Mouse (Mus musculus): ENCODE results near the gene Tas1r1.

The Tas1r1 gene

DNA sequence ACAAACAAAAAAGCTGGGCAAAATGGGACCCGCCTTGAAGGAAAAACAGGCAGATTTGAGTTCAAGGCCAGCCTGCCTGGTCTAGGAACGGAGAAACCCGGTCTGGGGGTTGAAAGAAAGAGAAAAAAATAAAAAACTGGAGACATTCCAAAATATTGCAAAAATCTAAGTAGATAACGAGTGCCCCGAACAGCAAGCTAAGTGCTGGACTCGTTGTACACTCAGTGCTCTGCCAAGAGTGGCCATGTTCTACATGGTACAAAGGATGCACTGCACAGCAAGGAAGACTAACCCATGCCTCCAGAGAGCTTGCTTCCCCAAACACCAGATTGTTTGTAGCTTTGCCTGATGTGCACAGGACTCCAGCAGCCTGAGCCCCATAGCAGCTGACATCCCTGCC is 45.3 kb downstream of the Tas1r1 start:
- CTCF ChIA-PET = interaction anchor here (0.9 kb wide), 1 partner anchor 105 kb away, joined by 3 read pairs; no protein-coding TSS in a partner anchor

DNA sequence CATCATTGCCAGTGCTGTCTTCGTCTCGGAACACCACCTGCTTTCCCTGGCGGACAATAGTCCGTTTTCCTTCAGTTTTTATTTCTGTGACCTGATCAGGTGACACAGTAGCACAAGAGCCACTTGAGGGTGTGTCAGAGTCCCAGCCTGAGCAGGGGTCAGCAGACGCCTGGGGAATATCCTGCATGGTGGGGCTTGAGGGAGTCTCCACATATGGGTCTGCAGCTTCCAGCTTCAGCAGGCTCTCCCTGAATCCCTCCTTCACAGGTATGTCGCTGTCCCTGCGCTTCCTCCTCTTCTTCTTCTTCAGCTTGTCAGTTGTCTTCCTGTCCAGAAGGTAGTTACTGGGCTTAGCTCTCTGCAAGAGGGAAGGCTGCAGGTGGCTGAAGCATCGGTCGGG is 46.3 kb downstream of the Tas1r1 start:
- CTCF ChIA-PET = interaction anchor here (0.5 kb wide), 1 partner anchor 8 kb away, joined by 3 read pairs; no protein-coding TSS in a partner anchor

DNA sequence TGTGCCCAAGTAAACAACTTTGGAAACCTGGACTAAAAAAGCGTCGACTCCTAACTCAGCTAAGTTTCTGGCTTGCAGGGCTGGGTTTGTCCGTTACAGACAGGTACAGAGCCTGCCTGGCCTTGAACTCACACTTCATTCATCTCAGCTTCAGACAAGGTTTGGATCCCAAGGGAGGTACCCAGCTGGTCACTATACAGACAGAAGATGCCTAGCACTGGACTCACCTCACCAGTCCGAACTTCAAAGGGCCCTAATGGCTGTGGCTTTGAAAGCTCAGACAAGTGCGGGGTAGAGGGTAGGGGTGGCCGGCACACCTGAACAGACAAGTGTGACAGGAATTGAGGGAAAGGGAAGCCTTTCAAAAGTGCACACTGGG is 49.3 kb downstream of the Tas1r1 start:
- CTCF ChIA-PET = interaction anchor here (0.8 to 1.8 kb wide), 2 partner anchors 9 to 40 kb away, joined by 3 to 5 read pairs; no protein-coding TSS in a partner anchor

DNA sequence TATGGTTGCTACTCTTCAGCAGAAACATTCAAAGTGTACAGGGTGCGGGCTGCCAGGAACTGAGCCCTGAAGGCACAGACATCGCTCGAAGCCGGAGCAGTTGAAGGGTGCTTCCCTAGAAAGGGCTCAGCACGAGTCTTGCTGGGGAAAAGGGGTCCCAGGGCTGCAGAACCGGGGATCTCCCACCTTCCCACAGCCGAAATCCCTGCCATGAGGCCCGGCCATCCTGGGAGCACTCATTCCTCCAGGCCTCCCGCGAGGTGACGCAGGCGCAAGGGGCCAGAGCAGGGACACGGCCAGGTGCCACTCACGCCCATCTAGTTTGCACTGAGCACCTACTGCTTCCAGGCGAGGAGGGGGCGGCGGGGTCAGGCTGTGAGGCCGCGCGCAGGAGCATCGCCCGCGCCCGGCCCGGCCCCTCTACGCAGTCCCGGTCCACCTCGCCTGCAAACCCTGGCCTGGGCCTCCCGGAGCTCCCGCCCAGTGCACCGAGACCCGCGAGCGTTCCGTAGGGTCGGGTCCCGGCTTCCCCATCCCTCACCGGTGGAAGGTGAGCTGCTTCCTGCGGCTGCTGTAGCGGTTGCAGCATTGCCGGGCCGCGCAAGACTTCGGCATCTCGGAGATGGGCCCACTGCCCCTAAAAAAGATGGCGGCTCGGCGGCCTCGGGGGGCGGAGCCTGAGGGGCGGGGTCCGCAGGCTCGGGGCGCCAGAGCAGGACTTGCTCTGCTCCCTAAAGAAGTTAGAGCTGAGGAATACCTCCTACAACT is 49.8 kb downstream of the Tas1r1 start, which contains the start of gene Thap3:
Thap3 (minus strand) TSS at position 656 of the 768 bp plus-strand sequence.
- CTCF ChIA-PET = interaction anchor here (0.8 to 1.8 kb wide), 2 partner anchors 8 to 41 kb away, joined by 3 to 5 read pairs; no protein-coding TSS in a partner anchor

DNA sequence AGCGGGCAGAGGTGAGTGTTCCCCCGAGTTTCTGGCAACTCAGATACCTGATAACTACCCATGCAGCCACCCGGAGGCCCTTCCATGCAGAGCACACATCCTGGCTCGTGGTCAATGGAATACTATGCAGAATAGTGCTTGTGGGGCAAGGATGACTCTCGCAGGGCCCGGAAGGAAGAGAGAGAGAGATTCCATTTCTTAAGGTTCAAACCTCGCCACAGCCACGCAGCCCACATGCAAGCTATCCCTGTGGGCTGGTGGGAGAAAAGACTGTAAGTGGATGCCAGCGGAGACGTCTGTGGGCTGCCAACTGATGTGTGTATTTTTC is 50.4 kb downstream of the Tas1r1 start:
- CTCF ChIA-PET = no interaction called here

DNA sequence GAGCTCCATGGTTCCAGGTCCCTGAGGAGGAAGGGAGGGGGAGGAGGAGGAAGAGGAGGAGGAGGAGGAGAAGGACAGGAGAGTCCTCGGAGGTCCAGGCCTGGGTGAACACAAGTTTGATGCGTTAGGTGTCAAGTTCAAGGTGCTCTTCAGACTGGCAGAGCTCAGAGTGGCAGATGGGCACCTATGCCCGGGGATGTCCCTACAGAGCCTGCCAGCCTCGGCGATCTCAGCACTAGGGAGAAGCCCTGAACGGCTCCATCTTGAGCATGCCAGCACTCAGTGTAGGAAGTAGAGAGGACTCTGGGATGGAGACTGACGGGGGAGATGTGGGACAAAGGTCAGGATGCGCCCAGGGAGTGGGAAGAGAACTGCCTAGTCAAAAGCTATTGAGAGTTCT is 51.7 kb downstream of the Tas1r1 start:
- CTCF ChIA-PET = no interaction called here

DNA sequence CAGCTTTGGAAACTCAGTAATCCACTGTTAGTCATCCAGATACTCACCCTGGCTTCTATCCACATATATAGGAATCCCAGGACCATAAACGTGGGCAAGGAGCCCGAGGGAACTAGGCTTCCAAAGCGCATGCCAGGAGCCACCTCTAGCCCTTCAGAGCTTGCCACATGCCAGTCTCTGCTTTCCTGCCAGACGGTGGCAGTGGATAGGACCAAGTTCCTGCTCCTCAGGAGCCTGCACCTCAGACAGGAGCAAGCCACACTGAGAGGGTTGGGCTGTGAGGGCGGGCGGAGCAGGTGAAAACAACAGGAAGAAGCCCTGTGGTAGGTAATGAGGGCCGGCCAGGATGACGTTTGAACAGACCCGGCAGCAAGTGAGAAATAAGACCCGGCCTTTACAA is 52.5 kb downstream of the Tas1r1 start:
- CTCF ChIA-PET = no interaction called here

DNA sequence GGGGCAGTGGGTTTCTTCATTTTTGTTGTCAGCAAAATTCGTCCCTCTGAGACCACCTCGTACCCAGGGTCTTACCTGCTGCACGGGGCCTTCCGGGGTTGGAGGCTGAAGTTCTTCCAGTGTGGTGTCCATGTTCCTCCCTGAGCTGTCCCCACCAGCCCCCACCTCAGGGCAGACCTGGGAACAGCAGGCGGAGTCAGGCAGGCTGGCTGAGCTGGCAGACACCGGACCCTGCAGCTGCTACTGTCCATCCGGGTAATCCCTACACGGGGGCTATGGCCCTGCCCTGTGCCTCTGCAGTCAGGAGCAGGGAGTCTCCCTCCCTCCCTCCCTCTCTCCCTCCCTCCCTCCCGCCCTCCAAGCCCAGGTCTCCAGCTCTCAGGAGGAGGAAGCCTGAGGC is 54.8 kb downstream of the Tas1r1 start:
- CTCF ChIA-PET = no interaction called here

DNA sequence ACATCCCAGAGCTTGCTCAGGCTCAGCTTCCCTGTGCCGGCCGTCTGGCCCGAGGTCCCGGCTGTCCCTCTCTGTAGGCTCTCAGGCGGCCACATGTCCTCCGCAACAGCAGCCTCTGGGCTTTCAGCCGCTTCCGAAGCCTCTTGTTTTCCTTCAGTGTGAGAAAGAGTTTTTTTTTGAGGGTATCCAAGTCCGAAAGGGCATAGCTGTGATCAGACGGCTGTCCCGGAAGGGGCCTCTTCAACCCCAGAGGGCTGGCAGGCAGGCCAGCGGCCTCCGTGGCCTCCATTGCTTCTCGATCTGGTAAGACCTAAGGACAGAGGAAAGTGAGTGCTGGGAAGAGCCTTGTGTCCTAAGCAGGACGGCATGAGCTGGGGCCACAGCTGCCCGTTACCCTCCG is 55.3 kb downstream of the Tas1r1 start:
- CTCF ChIA-PET = no interaction called here

DNA sequence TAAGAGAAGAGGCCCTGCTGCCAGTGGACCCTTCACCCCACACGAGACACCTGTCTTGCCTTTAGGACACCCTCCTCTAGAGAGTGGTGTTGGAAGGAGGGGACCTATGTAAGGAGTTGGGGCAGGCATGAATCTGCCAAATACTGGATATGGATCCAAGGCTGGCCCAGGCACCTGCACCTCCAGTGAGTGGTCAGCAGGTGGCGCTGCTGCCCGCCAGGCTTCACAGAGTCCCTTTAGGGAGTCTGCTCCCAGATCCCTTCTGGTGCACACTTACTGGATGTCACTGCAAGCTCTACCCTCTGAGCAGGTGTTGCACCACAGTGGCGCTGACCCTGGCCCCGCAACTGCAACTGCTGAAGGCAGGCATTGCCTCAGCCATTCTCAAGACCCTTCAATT is 57.0 kb downstream of the Tas1r1 start:
- CTCF ChIA-PET = interaction anchor here (0.9 to 1.5 kb wide), 2 partner anchors 45 to 114 kb away, joined by 3 to 4 read pairs; no protein-coding TSS in a partner anchor

DNA sequence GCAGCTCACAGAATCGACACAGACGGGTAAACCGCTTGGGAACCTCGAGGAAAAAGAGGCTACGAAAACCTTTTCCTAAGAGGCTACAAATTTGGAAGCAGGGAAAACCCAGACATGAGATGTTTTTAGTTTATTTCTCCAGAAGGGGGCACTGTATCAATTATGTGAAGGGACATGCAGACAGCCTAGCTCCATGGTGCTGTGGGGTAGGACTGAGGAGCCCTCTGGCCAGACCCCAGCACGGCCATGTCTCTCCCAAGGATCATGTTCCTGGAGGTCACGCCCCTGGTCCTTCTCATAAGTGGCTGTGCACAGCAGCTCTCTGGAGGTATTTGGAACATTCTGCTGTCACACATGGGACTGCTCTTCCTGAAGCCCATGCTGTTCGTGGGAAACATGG is 57.7 kb downstream of the Tas1r1 start:
- CTCF ChIA-PET = interaction anchor here (0.6 to 1.5 kb wide), 6 partner anchors 8 to 203 kb away, joined by 3 to 9 read pairs (median 4); partner anchors contain the start of gene Thap3

Measured in spleen, embryonic (tissue).